Mouse (Mus musculus) gastrocnemius, adult 18-20 months (tissue): ENCODE measurements around the gene Lrig1. TPM values are rescaled to one million over a fixed set of nuclear protein-coding genes. Genes with fewer than 3 reads are reported as not detected.

Experiments
- DNase-seq: peaks from one replicate; pipeline ENCODE4 v3.0.0; 2021; ENCODE audit warnings: low spot score
- total RNA-seq, 2 experiments: library from RNA; stranded (reverse); gene quantifications; 2 replicates each; pipeline ENCODE4 v1.2.3; 2021

Lrig1 gene
- total RNA-seq, 2 experiments from 2014 or later = 36.4 to 42.2 TPM

GRCm38 (mm10) chr6:94648496-94648895 is 51.5 kb downstream of the Lrig1 start:
- DNase-seq = no peak

GRCm38 (mm10) chr6:94647574-94648430 is 52.2 kb downstream of the Lrig1 start:
- peak; percentile 87 for DNase-seq

- DNase-seq = no peak
These were observed 53.1 kb downstream of the Lrig1 start for GRCm38 (mm10) chr6:94646902-94647301.

GRCm38 (mm10) chr6:94646274-94646863 is 53.6 kb downstream of the Lrig1 start:
- no peak for DNase-seq

GRCm38 (mm10) chr6:94645723-94646122 is 54.2 kb downstream of the Lrig1 start:
- DNase-seq = no peak

GRCm38 (mm10) chr6:94644641-94645040 is 55.3 kb downstream of the Lrig1 start:
- DNase-seq = no peak

GRCm38 (mm10) chr6:94643989-94644388 is 56.0 kb downstream of the Lrig1 start:
- DNase-seq = no peak

- no peak for DNase-seq
These were observed 57.9 kb downstream of the Lrig1 start for GRCm38 (mm10) chr6:94642048-94642447.

GRCm38 (mm10) chr6:94640297-94640696 is 59.7 kb downstream of the Lrig1 start:
- peak; percentile 64 for DNase-seq

GRCm38 (mm10) chr6:94637024-94637434 is 62.9 kb downstream of the Lrig1 start:
- no peak for DNase-seq

GRCm38 (mm10) chr6:94635343-94635742 is 64.6 kb downstream of the Lrig1 start:
- no peak for DNase-seq

GRCm38 (mm10) chr6:94634710-94635109 is 65.2 kb downstream of the Lrig1 start:
- no peak for DNase-seq

GRCm38 (mm10) chr6:94634274-94634673 is 65.7 kb downstream of the Lrig1 start:
- DNase-seq = no peak

- DNase-seq = no peak
These were observed 68.2 kb downstream of the Lrig1 start for GRCm38 (mm10) chr6:94631779-94632082.

GRCm38 (mm10) chr6:94631051-94631778 is 68.7 kb downstream of the Lrig1 start:
- no peak for DNase-seq

GRCm38 (mm10) chr6:94628787-94629186 is 71.2 kb downstream of the Lrig1 start:
- no peak for DNase-seq

- DNase-seq = no peak
These were observed 72.0 kb downstream of the Lrig1 start for GRCm38 (mm10) chr6:94627714-94628595.

GRCm38 (mm10) chr6:94626807-94627206 is 73.2 kb downstream of the Lrig1 start:
- no peak for DNase-seq

GRCm38 (mm10) chr6:94625896-94626295 is 74.1 kb downstream of the Lrig1 start:
- no peak for DNase-seq

- peak; percentile 59 for DNase-seq
These were observed 75.4 kb downstream of the Lrig1 start for GRCm38 (mm10) chr6:94624543-94624942.

- DNase-seq = peak; percentile 83
These were observed 77.0 kb downstream of the Lrig1 start for GRCm38 (mm10) chr6:94622983-94623382.
